Mouse (Mus musculus): ENCODE results near the gene Fggy. TPM values are rescaled to one million over a fixed set of nuclear protein-coding genes. Genes with fewer than 3 reads are reported as not detected.

Gene Fggy
- polyA plus RNA-seq, 1 experiment from 2014 or later, result 5.6 TPM

- H3K27ac ChIP-seq (ENCODE audit: low read length), result peak overlapping the region; percentile 33
- peak; percentile 41; the same call in 1 of the 2 replicates for ATAC-seq
- no peak overlapping the region for H3K4me2 ChIP-seq (ENCODE audit: low read length)
- no peaks in the 10 kb centered on the region for H3K36me3 ChIP-seq (ENCODE audit: control insufficient read depth, insufficient read depth)
- H3K4me3 ChIP-seq (replicated peaks; ENCODE audit: low read length), result no peak overlapping the region
- WGBS, result 17% methylated on average over 3 of the region's 3 CpGs
- H3K4me1 ChIP-seq (replicated peaks; ENCODE audit: control insufficient read depth, insufficient read depth, low read length), result peaks cover 13% of the 10 kb centered on the region
- H3K9ac ChIP-seq (replicated peaks; ENCODE audit: low read depth, low read length), result no peak overlapping the region
- H3K27me3 ChIP-seq (replicated peaks; ENCODE audit: control insufficient read depth, insufficient read depth, low read length), result no peaks in the 10 kb centered on the region
- H3K9me3 ChIP-seq (ENCODE audit: control insufficient read depth, low read length), result no peaks in the 10 kb centered on the region
These were observed 172.0 kb downstream of the Fggy start for GRCm38 (mm10) chr4:95729142-95729826.

DNA sequence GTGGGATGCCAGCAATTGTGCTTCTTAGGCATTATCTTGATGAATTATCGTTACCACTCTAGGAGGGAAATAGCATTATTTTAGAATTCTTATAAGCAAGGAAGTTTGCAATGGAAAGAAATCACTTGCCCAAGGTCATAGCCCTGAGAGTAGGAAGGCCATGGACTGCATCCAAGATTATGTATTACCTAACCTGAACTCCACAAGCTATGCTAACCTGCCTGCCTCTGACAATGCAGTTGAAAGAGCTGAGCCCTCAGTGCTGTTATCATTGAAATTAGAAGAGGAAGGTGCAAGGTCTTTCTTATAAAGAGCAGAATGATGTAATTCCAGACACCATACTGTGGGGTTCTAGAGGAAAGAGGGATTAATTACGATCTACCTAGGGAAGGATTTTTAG, 173.8 kb downstream of the Fggy start:
- no peak for ATAC-seq
- H3K4me3 ChIP-seq (replicated peaks; ENCODE audit: low read length), result no peak overlapping the region
- no peak overlapping the region for H3K27ac ChIP-seq (ENCODE audit: low read length)
- H3K27me3 ChIP-seq (replicated peaks; ENCODE audit: control insufficient read depth, insufficient read depth, low read length), result no peaks in the 10 kb centered on the region
- H3K4me1 ChIP-seq (replicated peaks; ENCODE audit: control insufficient read depth, insufficient read depth, low read length), result peaks cover 13% of the 10 kb centered on the region
- 78% methylated on average over 2 of the region's 2 CpGs for WGBS
- no peaks in the 10 kb centered on the region for H3K36me3 ChIP-seq (ENCODE audit: control insufficient read depth, insufficient read depth)
- no peak overlapping the region for H3K9ac ChIP-seq (replicated peaks; ENCODE audit: low read depth, low read length)
- H3K9me3 ChIP-seq (ENCODE audit: control insufficient read depth, low read length), result no peaks in the 10 kb centered on the region
- H3K4me2 ChIP-seq (ENCODE audit: low read length), result no peak overlapping the region

GRCm38 (mm10) chr4:95733397-95734249, 176.3 kb downstream of the Fggy start:
- Histone ChIP-seq H3K9me3 (ENCODE audit: control insufficient read depth, low read length) (no peaks in the 10 kb centered on the region), H3K4me2 (ENCODE audit: low read length) (no peak overlapping the region), H3K4me3 (replicated peaks; ENCODE audit: low read length) (no peak overlapping the region), H3K27me3 (replicated peaks; ENCODE audit: control insufficient read depth, insufficient read depth, low read length) (no peaks in the 10 kb centered on the region), H3K27ac (ENCODE audit: low read length) (no peak overlapping the region), H3K36me3 (ENCODE audit: control insufficient read depth, insufficient read depth) (no peaks in the 10 kb centered on the region), H3K4me1 (replicated peaks; ENCODE audit: control insufficient read depth, insufficient read depth, low read length) (peaks cover 13% of the 10 kb centered on the region), H3K9ac (replicated peaks; ENCODE audit: low read depth, low read length) (no peak overlapping the region)
- peak; percentile 82 for ATAC-seq
- 7% methylated on average over 6 of the region's 6 CpGs for WGBS

DNA sequence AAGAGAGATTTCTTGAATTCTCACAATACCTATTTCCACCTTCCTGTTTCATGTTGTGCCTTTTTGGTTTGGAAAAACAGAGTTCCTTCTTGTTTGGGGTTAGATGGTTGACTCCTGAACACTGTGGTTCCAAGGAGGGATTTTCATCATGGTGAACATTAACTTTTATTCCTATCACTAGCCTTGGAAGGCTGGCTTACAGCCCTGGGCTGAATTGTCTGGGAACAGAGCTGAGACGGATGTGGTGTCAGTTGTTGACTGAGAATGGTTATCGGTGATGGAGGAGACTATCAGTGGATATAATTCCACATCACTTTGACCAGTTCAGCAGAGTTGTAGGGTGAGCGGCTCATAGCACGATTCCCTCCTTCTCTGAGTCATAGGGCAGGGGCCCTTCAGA, 178.7 kb downstream of the Fggy start:
- WGBS, result 98% methylated on average over 4 of the region's 4 CpGs
- no peak for ATAC-seq
- no peak overlapping the region for H3K4me3 ChIP-seq (replicated peaks; ENCODE audit: low read length)

GRCm38 (mm10) chr4:95736674-95737073, 179.4 kb downstream of the Fggy start:
- peaks cover 7% of the 10 kb centered on the region for H3K4me1 ChIP-seq (replicated peaks; ENCODE audit: control insufficient read depth, insufficient read depth, low read length)
- H3K4me3 ChIP-seq (replicated peaks; ENCODE audit: low read length), result no peak overlapping the region
- no peak overlapping the region for H3K27ac ChIP-seq (ENCODE audit: low read length)
- H3K9ac ChIP-seq (replicated peaks; ENCODE audit: low read depth, low read length), result no peak overlapping the region
- H3K4me2 ChIP-seq (ENCODE audit: low read length), result no peak overlapping the region
- no peaks in the 10 kb centered on the region for H3K36me3 ChIP-seq (ENCODE audit: control insufficient read depth, insufficient read depth)
- 73% methylated on average over 2 of the region's 2 CpGs for WGBS
- no peaks in the 10 kb centered on the region for H3K9me3 ChIP-seq (ENCODE audit: control insufficient read depth, low read length)
- no peak for ATAC-seq
- no peaks in the 10 kb centered on the region for H3K27me3 ChIP-seq (replicated peaks; ENCODE audit: control insufficient read depth, insufficient read depth, low read length)

More for the DNA sequence above, 178.7 kb downstream of the Fggy start:
- Histone ChIP-seq H3K4me1 (replicated peaks; ENCODE audit: control insufficient read depth, insufficient read depth, low read length) (peaks cover 7% of the 10 kb centered on the region), H3K27ac (ENCODE audit: low read length) (no peak overlapping the region), H3K9me3 (ENCODE audit: control insufficient read depth, low read length) (no peaks in the 10 kb centered on the region), H3K4me2 (ENCODE audit: low read length) (no peak overlapping the region), H3K9ac (replicated peaks; ENCODE audit: low read depth, low read length) (no peak overlapping the region), H3K36me3 (ENCODE audit: control insufficient read depth, insufficient read depth) (no peaks in the 10 kb centered on the region), H3K27me3 (replicated peaks; ENCODE audit: control insufficient read depth, insufficient read depth, low read length) (no peaks in the 10 kb centered on the region)

- Histone ChIP-seq H3K4me2 (ENCODE audit: low read length) (no peak overlapping the region), H3K4me3 (replicated peaks; ENCODE audit: low read length) (no peak overlapping the region)
- no peak for ATAC-seq
These were observed 180.9 kb downstream of the Fggy start for GRCm38 (mm10) chr4:95738179-95738578.

DNA sequence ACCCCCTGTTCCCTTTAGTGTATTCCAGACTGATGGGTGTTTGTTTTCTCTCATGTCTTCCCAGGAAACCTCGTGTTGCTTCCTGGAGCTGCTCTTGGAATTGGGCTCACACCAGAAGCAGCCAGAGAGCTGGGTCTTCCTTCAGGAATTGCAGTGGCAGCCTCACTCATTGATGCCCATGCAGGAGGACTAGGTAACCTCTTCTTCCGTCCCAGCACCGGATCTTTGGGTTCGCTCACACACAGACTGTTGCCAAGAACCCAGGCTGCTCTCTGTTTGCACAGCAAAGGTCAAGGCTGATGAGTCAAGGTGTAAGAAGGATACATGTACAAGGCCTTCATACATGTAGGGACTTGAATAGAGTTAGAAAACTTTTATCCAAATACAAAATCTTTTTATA, 181.4 kb downstream of the Fggy start:
- Histone ChIP-seq H3K4me3 (replicated peaks; ENCODE audit: low read length) (no peak overlapping the region), H3K27ac (ENCODE audit: low read length) (no peak overlapping the region), H3K4me2 (ENCODE audit: low read length) (no peak overlapping the region), H3K36me3 (ENCODE audit: control insufficient read depth, insufficient read depth) (no peaks in the 10 kb centered on the region), H3K27me3 (replicated peaks; ENCODE audit: control insufficient read depth, insufficient read depth, low read length) (no peaks in the 10 kb centered on the region), H3K9me3 (ENCODE audit: control insufficient read depth, low read length) (no peaks in the 10 kb centered on the region), H3K4me1 (replicated peaks; ENCODE audit: control insufficient read depth, insufficient read depth, low read length) (peaks cover 4% of the 10 kb centered on the region), H3K9ac (replicated peaks; ENCODE audit: low read depth, low read length) (no peak overlapping the region)
- 78% methylated on average over 4 of the region's 4 CpGs for WGBS
- no peak for ATAC-seq

More at GRCm38 (mm10) chr4:95738179-95738578, 180.9 kb downstream of the Fggy start:
- Histone ChIP-seq H3K4me1 (replicated peaks; ENCODE audit: control insufficient read depth, insufficient read depth, low read length) (peaks cover 7% of the 10 kb centered on the region), H3K9me3 (ENCODE audit: control insufficient read depth, low read length) (no peaks in the 10 kb centered on the region), H3K36me3 (ENCODE audit: control insufficient read depth, insufficient read depth) (no peaks in the 10 kb centered on the region), H3K9ac (replicated peaks; ENCODE audit: low read depth, low read length) (no peak overlapping the region), H3K27me3 (replicated peaks; ENCODE audit: control insufficient read depth, insufficient read depth, low read length) (no peaks in the 10 kb centered on the region), H3K27ac (ENCODE audit: low read length) (no peak overlapping the region)
- 37% methylated on average over 5 of the region's 5 CpGs for WGBS

DNA sequence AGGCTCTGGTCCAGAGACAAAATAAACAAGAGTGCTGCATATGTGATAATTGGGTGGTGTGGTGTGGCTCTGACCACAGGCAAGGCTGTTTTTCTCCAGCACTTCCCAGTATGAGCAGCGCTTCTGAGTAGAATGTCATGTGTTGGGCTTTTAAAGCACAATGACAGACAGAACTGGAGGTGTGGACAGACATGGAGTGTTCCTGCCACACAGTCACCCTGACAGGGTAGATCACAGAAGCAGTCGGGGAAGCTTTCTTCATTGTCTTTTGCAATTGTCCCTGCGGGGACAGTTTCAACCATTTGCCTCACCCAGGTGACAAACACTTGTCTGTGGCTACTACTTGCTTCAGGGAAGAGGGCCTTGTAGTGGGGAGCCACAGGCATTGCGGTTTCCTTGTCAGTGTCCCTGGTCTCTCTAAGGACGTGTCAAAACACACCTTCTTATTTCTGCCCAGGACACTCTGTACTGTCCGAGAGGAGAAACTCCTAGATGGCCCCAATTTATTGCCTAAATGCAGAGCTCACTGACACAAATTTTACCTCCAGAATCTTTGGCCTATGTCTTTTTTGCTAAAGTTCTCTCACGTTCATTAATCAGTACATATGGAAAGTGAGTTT, 183.9 kb downstream of the Fggy start:
- no peaks in the 10 kb centered on the region for H3K27me3 ChIP-seq (replicated peaks; ENCODE audit: control insufficient read depth, insufficient read depth, low read length)
- no peak overlapping the region for H3K4me3 ChIP-seq (replicated peaks; ENCODE audit: low read length)
- 87% methylated on average over 7 of the region's 7 CpGs for WGBS
- H3K4me1 ChIP-seq (replicated peaks; ENCODE audit: control insufficient read depth, insufficient read depth, low read length), result no peaks in the 10 kb centered on the region
- no peak overlapping the region for H3K4me2 ChIP-seq (ENCODE audit: low read length)
- H3K9me3 ChIP-seq (ENCODE audit: control insufficient read depth, low read length), result no peaks in the 10 kb centered on the region
- ATAC-seq, result no peak
- no peak overlapping the region for H3K9ac ChIP-seq (replicated peaks; ENCODE audit: low read depth, low read length)
- no peak overlapping the region for H3K27ac ChIP-seq (ENCODE audit: low read length)
- no peaks in the 10 kb centered on the region for H3K36me3 ChIP-seq (ENCODE audit: control insufficient read depth, insufficient read depth)

DNA sequence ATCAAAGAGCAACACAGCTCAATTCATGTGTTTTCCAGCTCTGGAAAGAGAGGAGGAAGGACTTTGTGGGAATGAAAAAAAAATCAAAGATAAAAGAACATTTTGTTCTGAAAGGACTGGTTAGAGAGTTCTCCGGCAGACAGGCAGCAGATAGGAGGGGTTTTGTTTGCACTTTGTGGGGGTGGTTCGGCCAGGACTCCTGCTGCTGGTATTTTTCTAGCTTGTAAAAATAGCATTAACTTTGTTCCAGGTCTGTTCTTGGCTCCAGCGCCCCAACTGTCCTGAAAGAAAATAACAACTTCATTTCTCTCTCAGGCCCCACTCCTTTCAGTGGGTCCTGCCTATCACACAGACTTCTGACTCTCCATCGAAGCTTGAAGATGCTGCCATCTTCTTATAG, 185.7 kb downstream of the Fggy start:
- no peak for ATAC-seq
- WGBS, result 34% methylated on average over 4 of the region's 4 CpGs

More for the DNA sequence above, 185.7 kb downstream of the Fggy start:
- Histone ChIP-seq H3K4me3 (replicated peaks; ENCODE audit: low read length) (no peak overlapping the region), H3K27me3 (replicated peaks; ENCODE audit: control insufficient read depth, insufficient read depth, low read length) (no peaks in the 10 kb centered on the region), H3K36me3 (ENCODE audit: control insufficient read depth, insufficient read depth) (no peaks in the 10 kb centered on the region), H3K4me1 (replicated peaks; ENCODE audit: control insufficient read depth, insufficient read depth, low read length) (no peaks in the 10 kb centered on the region), H3K4me2 (ENCODE audit: low read length) (no peak overlapping the region), H3K9ac (replicated peaks; ENCODE audit: low read depth, low read length) (no peak overlapping the region), H3K27ac (ENCODE audit: low read length) (no peak overlapping the region), H3K9me3 (ENCODE audit: control insufficient read depth, low read length) (no peaks in the 10 kb centered on the region)
